Mouse (Mus musculus) gonadal fat pad, adult 2 months (tissue): ENCODE measurements around the gene Gm10488. TPM values are rescaled to one million over a fixed set of nuclear protein-coding genes. Genes with fewer than 3 reads are reported as not detected.
"Not testable (repeated sequence)": the region's sequence is repeated elsewhere in the genome, so short reads cannot be mapped to it uniquely, and the experiment has no call there.

ENCODE experiments used
- DNase-seq: peaks from one replicate; pipeline ENCODE4 v3.0.0-alpha.2; 2012; ENCODE audit warnings: low read depth
- polyA plus RNA-seq: library from polyadenylated mRNA; depleted of rRNA; stranded (reverse); fragments of >200 nt; gene quantifications from 2 replicates; pipeline ENCODE4 v1.2.3, GENCODE M21; 2012; rRNA removed

Gene Gm10488
- polyA plus RNA-seq: 0.30 TPM in 1 of 2 replicates, not detected in the other

- not testable (repeated sequence) for DNase-seq
These were observed at the start of gene Gm10488 for GRCm38 (mm10) chrX:29976014-29976413. Gene Gm10488 (plus strand): TSS chrX:29976314.
